Mouse (Mus musculus): Measurements from ENCODE around the gene Arhgap42. TPM values are rescaled to one million over a fixed set of nuclear protein-coding genes. Genes with fewer than 3 reads are reported as not detected.

Arhgap42 gene
- total and polyA plus RNA-seq, 2 experiments from 2014 or later = 11.2 to 11.3 TPM

DNA sequence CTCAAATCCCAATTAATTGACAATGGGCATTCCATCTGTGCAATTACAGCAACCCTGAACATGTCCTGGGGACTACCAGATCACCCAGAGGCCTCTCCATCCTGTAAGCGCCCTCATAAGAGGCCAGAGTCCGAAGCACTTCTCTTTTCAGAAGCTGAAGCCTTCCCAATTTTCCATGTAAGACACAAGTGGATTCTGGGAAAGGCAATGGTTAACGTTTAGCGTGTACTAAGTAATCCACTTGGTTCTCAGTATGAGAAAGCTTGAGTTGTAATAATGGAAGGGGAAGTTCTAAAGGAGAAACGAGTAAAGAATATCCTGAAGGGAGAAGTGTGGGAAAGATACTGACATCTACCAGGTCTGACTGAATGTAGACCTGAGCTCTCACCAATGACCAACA lies 1.4 kb downstream of the Arhgap42 start:
- Histone ChIP-seq H3K9me3 (ENCODE audit: low read length) (no peaks in the 10 kb centered on the region), H3K4me1 (ENCODE audit: insufficient read depth, low read length) (no peaks in the 10 kb centered on the region), H3K36me3 (ENCODE audit: insufficient read depth, low read length) (no peaks in the 10 kb centered on the region), H3K27ac (ENCODE audit: low read depth, low read length) (no peak overlapping the region), H3K9ac (replicated peaks; ENCODE audit: low read length, poor library complexity, severe bottlenecking) (no peak overlapping the region), H3K4me2 (ENCODE audit: low read depth, low read length, poor library complexity, severe bottlenecking) (peak overlapping the region; percentile 86), H3K27me3 (ENCODE audit: insufficient read depth, low read length) (no peaks in the 10 kb centered on the region), H3K4me3 (ENCODE audit: low read depth, low read length) (peak overlapping the region; percentile 90)
- DNase-seq (ENCODE audit: low spot score) (no peak), ATAC-seq (ENCODE audit: low FRiP score) (no peak)
- no peak for TF ChIP-seq CTCF (IDR thresholded peaks at IDR 0.05)
- WGBS = 53% methylated on average over 5 of the region's 5 CpGs

- no peak for TF ChIP-seq CTCF (IDR thresholded peaks at IDR 0.05)
- no peak overlapping the region for H3K27ac ChIP-seq (ENCODE audit: low read depth, low read length)
- 38% methylated on average over 3 of the region's 3 CpGs for WGBS
- DNase-seq (ENCODE audit: low spot score) (no peak), ATAC-seq (ENCODE audit: low FRiP score) (no peak)
- no peak overlapping the region for H3K4me2 ChIP-seq (ENCODE audit: low read depth, low read length, poor library complexity, severe bottlenecking)
- no peak overlapping the region for H3K4me3 ChIP-seq (ENCODE audit: low read depth, low read length)
- no peaks in the 10 kb centered on the region for H3K36me3 ChIP-seq (ENCODE audit: insufficient read depth, low read length)
- no peaks in the 10 kb centered on the region for H3K9me3 ChIP-seq (ENCODE audit: low read length)
- no peak overlapping the region for H3K9ac ChIP-seq (replicated peaks; ENCODE audit: low read length, poor library complexity, severe bottlenecking)
- H3K4me1 ChIP-seq (ENCODE audit: insufficient read depth, low read length) = no peaks in the 10 kb centered on the region
- no peaks in the 10 kb centered on the region for H3K27me3 ChIP-seq (ENCODE audit: insufficient read depth, low read length)
Observed at GRCm38 (mm10) chr9:9229662-9230061, 9.2 kb downstream of the Arhgap42 start.

DNA sequence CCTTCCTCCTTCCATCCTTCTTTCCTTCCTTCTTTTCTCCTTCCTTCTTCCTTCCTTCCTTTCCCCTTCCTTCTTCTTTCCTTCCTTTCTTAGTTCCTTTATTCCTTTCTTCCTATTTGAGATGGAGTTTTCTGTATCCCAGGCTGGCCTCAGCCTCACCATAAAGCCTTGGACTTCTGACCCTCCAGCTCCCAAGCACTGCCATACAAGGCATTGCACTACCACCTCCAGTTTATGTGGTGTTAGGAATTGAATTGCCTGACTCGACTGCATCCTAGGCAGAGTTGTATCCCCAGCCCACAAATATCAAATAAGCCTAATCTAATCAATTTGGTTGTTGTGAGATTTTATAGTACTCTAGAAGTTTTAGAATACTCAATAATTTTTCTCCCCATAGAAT lies 14.1 kb downstream of the Arhgap42 start:
- 85% methylated on average over 1 of the region's 1 CpGs for WGBS
- no peak for TF ChIP-seq CTCF (IDR thresholded peaks at IDR 0.05)
- H3K4me3 ChIP-seq (ENCODE audit: low read depth, low read length) = no peak overlapping the region
- no peak overlapping the region for H3K9ac ChIP-seq (replicated peaks; ENCODE audit: low read length, poor library complexity, severe bottlenecking)
- no peaks in the 10 kb centered on the region for H3K36me3 ChIP-seq (ENCODE audit: insufficient read depth, low read length)
- ATAC-seq (ENCODE audit: low FRiP score) (no peak), DNase-seq (ENCODE audit: low spot score) (no peak)
- H3K4me1 ChIP-seq (ENCODE audit: insufficient read depth, low read length) = no peaks in the 10 kb centered on the region
- H3K4me2 ChIP-seq (ENCODE audit: low read depth, low read length, poor library complexity, severe bottlenecking) = no peak overlapping the region
- no peaks in the 10 kb centered on the region for H3K9me3 ChIP-seq (ENCODE audit: low read length)
- no peak overlapping the region for H3K27ac ChIP-seq (ENCODE audit: low read depth, low read length)
- no peaks in the 10 kb centered on the region for H3K27me3 ChIP-seq (ENCODE audit: insufficient read depth, low read length)

- Histone ChIP-seq H3K4me2 (ENCODE audit: low read depth, low read length, poor library complexity, severe bottlenecking) (no peak overlapping the region), H3K9me3 (ENCODE audit: low read length) (no peaks in the 10 kb centered on the region), H3K4me3 (ENCODE audit: low read depth, low read length) (no peak overlapping the region), H3K9ac (replicated peaks; ENCODE audit: low read length, poor library complexity, severe bottlenecking) (no peak overlapping the region), H3K4me1 (ENCODE audit: insufficient read depth, low read length) (no peaks in the 10 kb centered on the region), H3K27ac (ENCODE audit: low read depth, low read length) (no peak overlapping the region), H3K27me3 (ENCODE audit: insufficient read depth, low read length) (no peaks in the 10 kb centered on the region), H3K36me3 (ENCODE audit: insufficient read depth, low read length) (no peaks in the 10 kb centered on the region)
- 59% methylated on average over 3 of the region's 3 CpGs for WGBS
- TF ChIP-seq CTCF (IDR thresholded peaks at IDR 0.05) = no peak
- no peak for ATAC-seq (ENCODE audit: low FRiP score)
- DNase-seq (ENCODE audit: low spot score) = no peak
Observed at GRCm38 (mm10) chr9:9223384-9223783, 15.5 kb downstream of the Arhgap42 start.

DNA sequence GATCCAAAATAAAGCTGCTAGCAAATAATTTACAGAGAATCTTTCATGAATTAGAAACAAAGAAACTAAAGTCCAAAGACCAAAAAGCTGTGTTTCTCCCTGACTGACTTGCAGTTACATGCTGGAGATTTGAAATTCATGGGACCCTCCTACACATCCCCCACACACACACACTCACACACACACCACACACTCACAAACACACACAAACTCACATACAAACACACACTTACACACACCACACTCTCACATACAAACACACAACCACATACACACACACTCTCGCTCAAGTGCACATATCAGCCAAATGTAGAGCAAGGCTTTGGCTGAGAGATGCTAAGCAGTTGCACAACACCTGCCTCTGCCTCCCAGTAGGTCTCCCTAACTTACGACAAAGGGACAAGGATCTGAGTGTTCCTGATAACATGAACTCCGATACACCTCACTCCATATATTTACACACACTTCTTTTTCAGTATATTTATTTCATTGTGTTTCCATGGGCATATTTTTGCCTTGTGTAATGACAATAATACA lies 16.9 kb downstream of the Arhgap42 start:
- H3K9me3 ChIP-seq (ENCODE audit: low read length) = no peaks in the 10 kb centered on the region
- H3K4me2 ChIP-seq (ENCODE audit: low read depth, low read length, poor library complexity, severe bottlenecking) = no peak overlapping the region
- H3K4me1 ChIP-seq (ENCODE audit: insufficient read depth, low read length) = no peaks in the 10 kb centered on the region
- H3K9ac ChIP-seq (replicated peaks; ENCODE audit: low read length, poor library complexity, severe bottlenecking) = no peak overlapping the region
- no peak overlapping the region for H3K27ac ChIP-seq (ENCODE audit: low read depth, low read length)
- TF ChIP-seq CTCF (IDR thresholded peaks at IDR 0.05) = no peak
- H3K27me3 ChIP-seq (ENCODE audit: insufficient read depth, low read length) = no peaks in the 10 kb centered on the region
- no peak for DNase-seq (ENCODE audit: low spot score)
- no peak overlapping the region for H3K4me3 ChIP-seq (ENCODE audit: low read depth, low read length)
- no peaks in the 10 kb centered on the region for H3K36me3 ChIP-seq (ENCODE audit: insufficient read depth, low read length)
- no peak for ATAC-seq (ENCODE audit: low FRiP score)
- WGBS = 89% methylated on average over 3 of the region's 3 CpGs

DNA sequence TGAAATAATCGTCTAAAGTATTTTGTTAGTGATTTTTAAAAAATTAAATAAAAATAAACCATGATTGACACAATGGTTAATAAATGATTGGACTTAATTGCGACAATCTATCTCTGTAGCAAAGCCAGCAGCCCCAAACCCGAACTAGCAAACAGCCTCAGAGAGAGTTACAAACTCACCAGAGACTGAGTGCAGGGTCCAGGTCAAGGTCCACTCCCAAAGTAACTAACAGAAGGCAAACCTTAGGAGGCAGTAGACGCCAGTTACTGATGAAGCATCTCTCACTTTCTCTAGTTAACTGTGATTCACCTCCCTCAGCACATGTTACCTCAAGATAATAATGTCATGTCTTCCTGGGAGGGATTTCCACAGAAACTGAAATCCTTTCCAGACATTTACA lies 17.7 kb downstream of the Arhgap42 start:
- H3K4me1 ChIP-seq (ENCODE audit: insufficient read depth, low read length) = no peaks in the 10 kb centered on the region
- H3K27ac ChIP-seq (ENCODE audit: low read depth, low read length) = no peak overlapping the region
- no peak for TF ChIP-seq CTCF (IDR thresholded peaks at IDR 0.05)
- no peaks in the 10 kb centered on the region for H3K36me3 ChIP-seq (ENCODE audit: insufficient read depth, low read length)
- no peak overlapping the region for H3K9ac ChIP-seq (replicated peaks; ENCODE audit: low read length, poor library complexity, severe bottlenecking)
- no peak overlapping the region for H3K4me3 ChIP-seq (ENCODE audit: low read depth, low read length)
- H3K27me3 ChIP-seq (ENCODE audit: insufficient read depth, low read length) = no peaks in the 10 kb centered on the region
- DNase-seq (ENCODE audit: low spot score) (no peak), ATAC-seq (ENCODE audit: low FRiP score) (no peak)
- WGBS = 89% methylated on average over 4 of the region's 4 CpGs
- no peaks in the 10 kb centered on the region for H3K9me3 ChIP-seq (ENCODE audit: low read length)
- no peak overlapping the region for H3K4me2 ChIP-seq (ENCODE audit: low read depth, low read length, poor library complexity, severe bottlenecking)
